Mouse (Mus musculus): ENCODE data around the gene Grrp1.

Grrp1 gene

GRCm38 (mm10) chr4:134245148-134245843 is 8.6 kb downstream of the Grrp1 start, which contains the start of gene Zfp593:
Gene Zfp593 (minus strand): TSS chr4:134245592.
- peak; percentile 94 to 98 for DNase-seq (ENCODE audit: low spot score in 2 of 2)

GRCm38 (mm10) chr4:134243516-134244250 is 10.2 kb downstream of the Grrp1 start, which contains the start of gene E130218I03Rik:
Gene E130218I03Rik (plus strand): TSS chr4:134243662.
- DNase-seq (ENCODE audit: low spot score in 2 of 2), result peak in 1 of 2 experiments; percentile 60

- no peak for DNase-seq (ENCODE audit: low spot score in 2 of 2)
Measured at GRCm38 (mm10) chr4:134238686-134239085, 15.2 kb downstream of the Grrp1 start.

- DNase-seq (ENCODE audit: low spot score in 2 of 2), result no peak
Measured at GRCm38 (mm10) chr4:134238279-134238651, 15.6 kb downstream of the Grrp1 start, which contains the start of gene Cnksr1. Gene Cnksr1 (minus strand): TSS chr4:134238399.

- no peak for DNase-seq (ENCODE audit: low spot score in 2 of 2)
Measured at GRCm38 (mm10) chr4:134237582-134238278, 16.2 kb downstream of the Grrp1 start.

- no peak for DNase-seq (ENCODE audit: low spot score in 2 of 2)
Measured at GRCm38 (mm10) chr4:134234876-134235275, 19.0 kb downstream of the Grrp1 start.

- DNase-seq (ENCODE audit: low spot score in 2 of 2), result no peak
Measured at GRCm38 (mm10) chr4:134230431-134230830, 23.5 kb downstream of the Grrp1 start.

GRCm38 (mm10) chr4:134227194-134227593 is 26.7 kb downstream of the Grrp1 start, which contains the start of gene Catsper4:
Gene Catsper4 (minus strand): TSS chr4:134227383.
- DNase-seq (ENCODE audit: low spot score in 2 of 2), result no peak

- DNase-seq (ENCODE audit: low spot score in 2 of 2), result no peak
Measured at GRCm38 (mm10) chr4:134222793-134223600, 30.9 kb downstream of the Grrp1 start.

- no peak for DNase-seq (ENCODE audit: low spot score in 2 of 2)
Measured at GRCm38 (mm10) chr4:134206488-134207053, 47.3 kb downstream of the Grrp1 start.

GRCm38 (mm10) chr4:134203340-134203896 is 50.5 kb downstream of the Grrp1 start:
- DNase-seq (ENCODE audit: low spot score in 2 of 2), result no peak

- DNase-seq (ENCODE audit: low spot score in 2 of 2), result no peak
Measured at GRCm38 (mm10) chr4:134202904-134203303, 51.0 kb downstream of the Grrp1 start, which contains the start of gene Gm7534. Gene Gm7534 (minus strand): TSS chr4:134203004.
